Mouse (Mus musculus): ENCODE measurements around the gene Pcgf2. TPM values are rescaled to one million over a fixed set of nuclear protein-coding genes. Genes with fewer than 3 reads are reported as not detected.

The Pcgf2 gene
- polyA plus RNA-seq (2012; rRNA removed; ENCODE audit: low replicate concordance): 46.3 and 90.5 TPM in 2 replicates

GRCm38 (mm10) chr11:97700003-97700745, at the start of gene Pcgf2:
Gene Pcgf2 (minus strand): TSS chr11:97700497.

GRCm38 (mm10) chr11:97744063-97744717, 43.9 kb upstream of the Pcgf2 start, which contains the start of gene Pip4k2b:
Gene Pip4k2b (minus strand): TSS chr11:97744704.

GRCm38 (mm10) chr11:97703039-97703826, 2.9 kb upstream of the Pcgf2 start, which contains the start of gene Psmb3:
Gene Psmb3 (plus strand): TSS chr11:97703399.

GRCm38 (mm10) chr11:97685613-97686321, 14.5 kb downstream of the Pcgf2 start, which contains the start of gene Cisd3:
Gene Cisd3 (plus strand): TSS chr11:97685826.

GRCm38 (mm10) chr11:97662893-97663527, 37.3 kb downstream of the Pcgf2 start, which contains the start of gene Mllt6:
Gene Mllt6 (plus strand): TSS chr11:97663414.

Other genes starting within 250 kb of the Pcgf2 start
- gene 4933428G20Rik, start 200.2 kb downstream of the Pcgf2 start, polyA plus RNA-seq (2012; rRNA removed; ENCODE audit: low replicate concordance): not detected in 2 replicates
- 1.1 and 1.3 TPM in 2 replicates for gene Srcin1, start 124.3 kb downstream of the Pcgf2 start, polyA plus RNA-seq (2012; rRNA removed; ENCODE audit: low replicate concordance)
- gene Epop, start 70.8 kb downstream of the Pcgf2 start, polyA plus RNA-seq (2012; rRNA removed; ENCODE audit: low replicate concordance): 1.5 and 8.0 TPM in 2 replicates
- gene Mllt6, start 37.1 kb downstream of the Pcgf2 start, polyA plus RNA-seq (2012; rRNA removed; ENCODE audit: low replicate concordance): 51.8 and 137 TPM in 2 replicates
- 93.5 and 125 TPM in 2 replicates for gene Cisd3, start 14.7 kb downstream of the Pcgf2 start, polyA plus RNA-seq (2012; rRNA removed; ENCODE audit: low replicate concordance)
- gene Psmb3, start 2.9 kb upstream of the Pcgf2 start, polyA plus RNA-seq (2012; rRNA removed; ENCODE audit: low replicate concordance): 295 and 441 TPM in 2 replicates
- gene Pip4k2b, start 44.2 kb upstream of the Pcgf2 start, polyA plus RNA-seq (2012; rRNA removed; ENCODE audit: low replicate concordance): 20.5 and 27.5 TPM in 2 replicates
- 7.0 and 10.5 TPM in 2 replicates for gene Cwc25, start 66.1 kb upstream of the Pcgf2 start, polyA plus RNA-seq (2012; rRNA removed; ENCODE audit: low replicate concordance)
- gene 1700001P01Rik, start 75.4 kb upstream of the Pcgf2 start, polyA plus RNA-seq (2012; rRNA removed; ENCODE audit: low replicate concordance): not detected in 2 replicates
- 79.9 and 107 TPM in 2 replicates for gene Rpl23, start 81.9 kb upstream of the Pcgf2 start, polyA plus RNA-seq (2012; rRNA removed; ENCODE audit: low replicate concordance)
- gene Lasp1, start 98.5 kb upstream of the Pcgf2 start, polyA plus RNA-seq (2012; rRNA removed; ENCODE audit: low replicate concordance): 143 and 183 TPM in 2 replicates
- gene B230217C12Rik, start 140.3 kb upstream of the Pcgf2 start, polyA plus RNA-seq (2012; rRNA removed; ENCODE audit: low replicate concordance): 2.9 and 3.3 TPM in 2 replicates
- gene Fbxo47, start 183.7 kb upstream of the Pcgf2 start, polyA plus RNA-seq (2012; rRNA removed; ENCODE audit: low replicate concordance): 0.19 and 1.0 TPM in 2 replicates